Mouse (Mus musculus) gastrocnemius, postnatal 25 days (tissue): Measurements from ENCODE around the gene Krt28. TPM values are rescaled to one million over a fixed set of nuclear protein-coding genes. Genes with fewer than 3 reads are reported as not detected.

Experiments used
- DNase-seq: peaks from one replicate; pipeline ENCODE4 v3.0.0; 2022
- long read RNA-seq, 2 experiments: library from polyadenylated mRNA; stranded (forward); transcript quantifications; one replicate each; pipeline ENCODE4 v2.0.0; 2021
- total RNA-seq, 2 experiments: library from RNA; stranded (reverse); gene quantifications; 1 replicate in 1 of 2; 2 replicates in 1 of 2; pipeline ENCODE4 v1.2.3; 2021

The Krt28 gene
- total RNA-seq: not detected
- long read RNA-seq, experiment 1: 0 reads
- long read RNA-seq, experiment 2: 0 reads

DNA sequence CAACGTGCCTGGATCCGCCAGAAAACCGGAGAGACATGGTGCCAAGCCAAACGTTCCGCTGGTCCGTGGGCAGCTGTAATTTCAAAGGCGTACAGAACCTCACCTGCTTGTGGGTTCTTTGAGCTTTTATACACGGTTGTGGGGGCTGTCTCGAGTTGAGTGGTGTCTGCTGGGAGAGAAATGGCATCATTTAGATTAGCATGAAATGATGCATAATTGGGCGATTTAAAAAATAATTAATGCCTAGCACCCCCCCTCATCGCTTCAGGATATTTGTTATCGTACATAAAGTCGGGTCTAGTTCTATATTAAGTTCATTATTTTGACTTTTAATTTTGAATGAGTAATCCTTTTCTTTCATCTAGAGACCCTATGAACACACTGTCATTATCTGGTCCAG lies at the start of gene Krt28:
Krt28 (minus strand) TSS at position 101 of the 400 bp plus-strand sequence.
- no peak for DNase-seq

DNA sequence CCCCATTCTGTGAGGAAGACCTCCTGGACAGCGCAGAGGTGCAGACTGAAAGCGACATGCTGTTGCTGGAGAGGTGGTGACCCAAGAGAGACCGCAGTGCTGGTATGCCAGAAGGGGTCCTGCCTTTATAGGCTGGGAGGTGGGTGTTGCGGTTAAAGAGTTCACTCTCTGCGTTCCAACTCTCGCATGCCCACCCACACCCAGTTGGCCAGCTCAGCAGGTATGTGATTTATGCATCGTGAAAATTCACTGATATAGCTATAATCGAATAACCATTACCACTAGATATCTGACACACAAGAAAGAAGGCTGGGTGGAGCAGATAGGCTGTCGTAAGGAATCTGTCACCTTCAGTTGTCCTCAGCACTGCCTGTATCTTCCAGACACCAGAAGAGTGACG lies 47.5 kb upstream of the Krt28 start, which contains the start of gene Krt12:
Krt12 (minus strand) TSS at position 101 of the 400 bp plus-strand sequence.
- no peak for DNase-seq

GRCm38 (mm10) chr11:99420586-99420985 lies 45.9 kb upstream of the Krt28 start:
- DNase-seq: no peak

DNA sequence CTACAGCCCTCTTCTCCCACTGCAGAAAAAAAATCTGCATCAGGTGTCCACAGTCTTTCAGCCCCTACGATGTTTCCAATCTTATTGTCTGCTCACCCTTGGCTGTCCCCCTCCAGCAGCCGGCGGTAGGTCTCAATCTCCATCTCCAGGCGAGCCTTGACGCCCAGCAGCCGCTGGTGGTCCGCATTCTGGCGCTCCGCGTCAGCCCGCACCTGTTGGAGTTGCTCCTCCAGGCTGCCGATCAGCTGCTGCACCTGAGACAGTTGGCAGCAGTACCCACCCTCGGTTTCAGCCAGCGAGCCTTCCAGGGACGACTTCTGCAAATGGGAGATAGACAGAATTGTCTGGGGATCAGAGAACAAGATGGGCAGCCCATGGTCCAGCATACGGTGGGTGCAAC lies 43.1 kb upstream of the Krt28 start:
- DNase-seq: no peak

DNA sequence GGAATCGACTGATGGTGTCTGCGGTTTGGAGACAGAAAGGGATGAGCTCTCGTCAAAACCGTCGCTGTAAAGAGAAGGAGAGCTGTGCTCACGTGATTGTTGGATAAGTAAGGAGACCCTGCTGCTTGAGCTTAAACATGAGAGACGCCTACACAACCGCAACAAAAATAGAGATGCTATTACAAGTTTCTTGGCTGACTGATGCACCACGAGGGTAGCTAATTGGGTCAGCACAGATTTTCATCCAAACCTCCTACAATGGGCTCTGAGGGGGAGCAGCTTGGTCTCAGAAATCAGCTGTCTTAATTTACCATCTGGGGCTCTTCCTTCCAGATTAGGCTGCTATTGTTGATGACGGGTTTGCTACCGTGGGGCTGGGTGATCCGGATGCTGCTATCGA lies 42.2 kb upstream of the Krt28 start:
- no peak for DNase-seq

GRCm38 (mm10) chr11:99414463-99415147 lies 39.9 kb upstream of the Krt28 start:
- DNase-seq: no peak

DNA sequence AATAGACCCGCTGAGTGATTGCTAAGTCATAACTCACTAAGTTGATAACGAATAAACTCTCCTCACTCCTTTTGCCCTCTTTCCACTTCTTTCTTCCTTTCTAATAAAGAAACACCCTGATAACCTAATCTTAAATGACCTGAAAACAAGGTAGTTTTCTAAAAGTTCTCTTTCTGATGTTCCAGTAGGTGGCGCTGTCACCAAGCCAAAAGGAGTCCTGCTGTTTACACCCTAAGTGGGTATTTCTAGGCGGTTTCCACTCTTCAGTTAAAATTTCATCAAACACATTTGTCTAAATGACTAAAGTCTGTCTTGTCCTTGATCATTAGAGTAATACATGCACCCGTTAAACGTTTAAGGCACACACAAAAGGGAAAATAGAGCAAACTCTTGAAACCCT lies 38.5 kb upstream of the Krt28 start:
- DNase-seq: no peak

DNA sequence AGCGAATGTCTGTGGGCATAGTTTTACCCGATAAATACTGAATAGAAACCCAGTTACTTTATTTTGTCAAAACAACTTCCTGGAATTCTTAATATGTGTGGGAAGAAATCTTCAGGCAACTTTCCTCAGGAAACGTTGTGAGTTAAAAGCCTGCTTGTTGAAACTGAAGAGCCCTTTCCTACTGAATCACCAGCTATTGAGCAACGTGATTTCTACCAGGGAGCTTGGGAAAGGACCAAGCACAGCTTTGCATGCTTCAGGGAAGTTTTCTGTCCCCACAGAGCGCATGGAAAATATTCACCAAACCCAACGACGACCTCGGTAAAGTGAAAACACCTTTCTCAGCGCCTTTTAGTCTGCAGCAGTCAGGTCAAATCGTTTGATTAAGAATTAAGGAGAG lies 31.5 kb upstream of the Krt28 start:
- no peak for DNase-seq

- DNase-seq: no peak
Observed at GRCm38 (mm10) chr11:99399956-99400549, 25.4 kb upstream of the Krt28 start.

GRCm38 (mm10) chr11:99398832-99399231 lies 24.1 kb upstream of the Krt28 start:
- DNase-seq: no peak

DNA sequence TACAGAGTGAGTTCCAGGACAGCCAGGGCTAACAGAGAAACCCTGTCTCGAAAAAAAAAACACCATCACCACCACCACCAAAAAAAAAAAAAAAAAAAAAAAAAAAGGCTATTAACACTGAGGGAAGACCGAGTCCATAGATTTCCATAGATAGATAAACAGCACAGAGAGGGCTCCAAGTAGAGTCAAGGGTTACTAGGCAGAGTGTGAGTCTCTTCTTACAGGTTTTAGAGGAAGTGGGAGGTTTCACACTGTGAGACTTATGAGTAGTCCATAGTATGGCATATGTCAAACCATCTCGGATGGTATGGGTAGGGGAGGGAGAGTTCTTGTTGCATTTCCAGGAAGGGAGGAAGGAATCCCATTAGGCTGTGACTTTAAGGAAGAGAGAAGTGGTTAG lies 23.4 kb upstream of the Krt28 start:
- no peak for DNase-seq

DNA sequence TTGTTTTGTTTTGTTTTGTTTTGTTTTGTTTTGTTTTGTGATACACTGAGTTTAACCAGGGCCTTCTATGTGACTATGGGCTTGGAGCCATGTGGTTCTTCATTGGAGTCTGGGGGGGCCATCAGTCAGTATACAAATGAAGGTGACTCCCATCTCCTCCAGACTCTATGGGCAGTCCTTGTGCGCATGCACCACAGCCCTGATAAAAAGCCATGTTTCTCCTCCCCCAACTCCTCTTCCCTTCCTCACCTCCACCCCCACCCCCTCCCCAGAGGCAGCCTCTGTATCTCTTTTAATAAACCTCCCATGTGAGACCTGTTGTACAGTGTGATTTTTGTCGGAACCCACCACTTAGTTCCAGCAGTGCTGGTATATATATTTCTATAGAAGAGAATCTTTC lies 22.0 kb upstream of the Krt28 start:
- DNase-seq: no peak

DNA sequence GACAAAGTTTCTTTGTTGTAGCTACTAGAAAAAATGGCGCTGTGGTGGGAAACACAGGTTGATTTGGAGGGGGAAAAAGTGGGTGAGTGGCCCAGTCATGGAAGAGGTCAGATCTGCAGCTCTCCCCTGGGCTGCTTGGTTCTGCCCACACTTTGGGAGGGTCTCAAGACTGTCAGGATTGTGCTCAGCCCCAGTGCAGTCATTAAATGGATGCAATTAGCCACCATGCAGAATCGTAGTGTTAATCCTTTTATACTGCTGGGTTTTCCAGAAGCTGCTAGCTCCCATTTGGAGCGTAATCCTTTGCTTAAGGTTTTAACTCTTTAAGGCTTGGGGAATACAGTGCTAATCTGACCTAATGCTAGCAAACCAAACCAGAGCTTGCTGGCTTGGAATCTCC lies 21.3 kb upstream of the Krt28 start:
- no peak for DNase-seq

- no peak for DNase-seq
Observed at GRCm38 (mm10) chr11:99392492-99392891, 17.8 kb upstream of the Krt28 start.

GRCm38 (mm10) chr11:99391375-99391774 lies 16.7 kb upstream of the Krt28 start:
- DNase-seq: no peak

DNA sequence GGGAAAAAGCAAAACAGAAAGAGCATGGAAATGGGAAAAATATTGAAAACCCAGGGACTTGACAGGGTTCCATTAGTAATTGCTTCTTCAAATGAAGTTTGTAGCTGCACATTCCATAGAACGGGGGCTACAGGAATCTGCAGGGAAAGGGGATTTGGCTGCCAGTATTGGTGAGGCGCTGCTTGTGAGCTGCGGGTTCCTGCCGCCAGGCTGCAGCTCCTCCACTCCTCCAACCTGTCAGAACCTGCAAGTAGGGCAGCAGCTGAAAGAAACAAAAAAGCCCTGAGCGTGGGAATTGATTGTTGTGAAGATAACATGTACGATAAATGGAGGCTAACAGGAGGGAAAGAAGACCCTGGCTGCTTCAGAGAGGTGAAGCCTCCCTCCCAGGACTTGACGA lies 16.2 kb upstream of the Krt28 start:
- DNase-seq: no peak

GRCm38 (mm10) chr11:99389264-99389663 lies 14.6 kb upstream of the Krt28 start, which contains the start of gene Krt10:
Gene Krt10 (minus strand): TSS chr11:99389364.
- no peak for DNase-seq

- no peak for DNase-seq
Observed at GRCm38 (mm10) chr11:99388661-99389060, 14.0 kb upstream of the Krt28 start.

- DNase-seq: peak; percentile 91
Observed at GRCm38 (mm10) chr11:99385813-99386721, 11.4 kb upstream of the Krt28 start.

- DNase-seq: peak; percentile 30
Observed at GRCm38 (mm10) chr11:99379568-99379967, 4.9 kb upstream of the Krt28 start.

- no peak for DNase-seq
Observed at GRCm38 (mm10) chr11:99369853-99370451, 4.8 kb downstream of the Krt28 start.

DNA sequence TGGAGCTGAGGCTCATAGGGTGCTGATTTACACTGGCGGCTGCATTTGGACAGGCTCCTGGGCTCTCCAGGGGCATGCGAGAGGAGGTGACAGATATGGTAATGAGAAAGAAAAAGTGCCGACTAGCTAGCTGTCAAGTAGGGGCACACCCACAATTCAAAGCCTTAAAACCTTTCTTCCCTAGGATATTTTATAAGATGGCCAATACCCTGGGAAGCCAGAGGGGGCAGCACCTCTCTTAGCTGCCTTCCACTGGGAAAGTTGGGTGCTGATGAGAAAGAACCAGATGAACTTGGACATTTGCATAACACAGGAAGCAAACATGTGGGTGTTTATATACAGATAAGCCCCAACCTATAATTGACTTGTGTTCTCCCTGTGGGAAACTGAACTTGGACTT lies 5.5 kb downstream of the Krt28 start:
- DNase-seq: no peak
